Mouse (Mus musculus): ENCODE results near the gene Hint1.
"Not testable (repeated sequence)": the region's sequence is repeated elsewhere in the genome, so short reads cannot be mapped to it uniquely, and the experiment has no call there.

Hint1 gene

GRCm38 (mm10) chr11:54896646-54897045 lies 30.5 kb downstream of the Hint1 start:
- not testable (repeated sequence) for DNase-seq

GRCm38 (mm10) chr11:54897470-54897869 lies 31.3 kb downstream of the Hint1 start:
- peak; percentile 84 for DNase-seq

DNA sequence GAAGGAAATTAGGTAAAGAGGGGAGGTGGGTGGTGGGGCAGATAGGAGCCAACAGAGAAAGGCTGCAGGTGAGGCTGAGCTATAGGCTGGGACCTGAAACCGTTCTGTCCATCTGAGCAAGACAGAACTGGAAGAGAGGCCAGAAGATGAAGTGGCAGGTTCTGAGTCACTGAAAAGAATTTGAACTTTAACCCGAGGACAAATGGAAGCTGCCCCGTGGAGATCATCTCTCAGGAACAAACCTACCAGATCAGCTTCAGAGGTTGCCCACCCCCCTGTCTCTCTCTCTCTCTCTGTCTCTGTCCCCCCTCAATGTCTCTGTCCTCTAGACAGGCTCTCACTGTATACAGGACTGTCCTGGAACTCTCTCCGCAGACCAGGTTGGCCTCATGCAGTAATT lies 33.5 kb downstream of the Hint1 start:
- DNase-seq, result peak; percentile 38

- DNase-seq, result peak; percentile 91
These were observed 36.4 kb downstream of the Hint1 start, which contains the start of gene Gpx3 for GRCm38 (mm10) chr11:54902333-54903323. TSS of gene Gpx3 (plus strand) at chr11:54902453.

GRCm38 (mm10) chr11:54903339-54903738 lies 37.2 kb downstream of the Hint1 start:
- DNase-seq, result no peak

DNA sequence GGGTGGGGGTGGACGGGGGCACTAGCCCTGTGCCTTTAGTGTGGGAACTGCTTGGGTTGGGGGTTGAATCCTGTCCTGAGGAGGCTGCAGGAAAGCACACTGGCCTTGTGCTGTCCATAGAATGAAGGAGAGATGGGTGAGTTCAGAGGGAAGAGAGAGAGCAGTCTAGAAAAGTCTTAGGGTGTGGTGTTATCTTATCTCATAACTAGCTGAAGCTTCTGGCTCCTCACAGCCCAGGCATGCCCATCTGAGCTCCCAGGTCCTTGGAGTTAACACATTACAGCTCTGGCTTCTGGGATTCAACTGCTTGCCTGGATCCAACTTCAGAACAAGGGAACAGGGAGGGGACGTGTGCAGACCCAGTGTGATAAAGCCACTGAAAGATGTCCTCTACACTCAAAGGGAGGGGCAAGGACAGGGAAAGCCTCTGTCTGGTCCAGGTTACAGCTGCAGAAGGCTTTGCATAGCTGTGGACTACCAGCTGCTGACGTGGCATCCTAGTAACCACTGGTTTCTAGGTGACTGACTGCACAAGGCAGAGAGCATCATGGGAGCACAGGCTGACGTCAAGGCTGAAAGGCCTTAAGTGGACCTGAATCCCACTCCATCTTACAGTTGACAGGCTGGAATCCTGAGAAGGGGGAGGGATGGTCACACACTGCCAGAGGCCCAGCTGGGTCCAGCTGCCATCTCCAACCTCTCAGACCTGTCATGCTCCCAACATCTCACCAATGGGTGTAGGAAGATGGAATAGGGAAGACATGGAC lies 37.9 kb downstream of the Hint1 start:
- peak; percentile 67 for DNase-seq

GRCm38 (mm10) chr11:54905086-54905485 lies 38.9 kb downstream of the Hint1 start:
- DNase-seq, result no peak

- peak; percentile 69 for DNase-seq
These were observed 39.7 kb downstream of the Hint1 start for GRCm38 (mm10) chr11:54905931-54906330.

GRCm38 (mm10) chr11:54906466-54906865 lies 40.3 kb downstream of the Hint1 start:
- no peak for DNase-seq

DNA sequence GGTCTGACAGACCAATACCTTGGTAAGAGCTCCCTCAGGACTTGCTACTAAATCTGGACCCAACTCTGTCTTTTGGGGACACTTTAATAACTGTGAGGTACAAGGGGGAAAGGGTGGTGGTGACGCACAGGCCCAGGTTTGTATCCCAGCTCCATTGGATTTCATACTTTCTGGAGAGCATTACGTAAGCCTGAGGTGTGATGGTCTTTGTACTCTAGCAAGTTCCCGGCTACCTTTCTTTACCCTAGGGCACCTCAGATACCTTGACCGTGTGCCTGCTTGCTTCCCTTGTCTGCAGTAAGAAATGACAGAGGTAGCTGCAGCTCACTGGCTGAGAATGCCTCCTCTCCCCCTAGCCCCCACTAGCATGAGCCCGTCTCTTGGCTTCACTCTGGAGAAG lies 41.1 kb downstream of the Hint1 start:
- DNase-seq, result no peak

GRCm38 (mm10) chr11:54909273-54909672 lies 43.1 kb downstream of the Hint1 start:
- DNase-seq, result no peak

GRCm38 (mm10) chr11:54910081-54910665 lies 44.0 kb downstream of the Hint1 start:
- peak; percentile 23 for DNase-seq

GRCm38 (mm10) chr11:54911201-54911600 lies 45.0 kb downstream of the Hint1 start:
- peak; percentile 60 for DNase-seq

DNA sequence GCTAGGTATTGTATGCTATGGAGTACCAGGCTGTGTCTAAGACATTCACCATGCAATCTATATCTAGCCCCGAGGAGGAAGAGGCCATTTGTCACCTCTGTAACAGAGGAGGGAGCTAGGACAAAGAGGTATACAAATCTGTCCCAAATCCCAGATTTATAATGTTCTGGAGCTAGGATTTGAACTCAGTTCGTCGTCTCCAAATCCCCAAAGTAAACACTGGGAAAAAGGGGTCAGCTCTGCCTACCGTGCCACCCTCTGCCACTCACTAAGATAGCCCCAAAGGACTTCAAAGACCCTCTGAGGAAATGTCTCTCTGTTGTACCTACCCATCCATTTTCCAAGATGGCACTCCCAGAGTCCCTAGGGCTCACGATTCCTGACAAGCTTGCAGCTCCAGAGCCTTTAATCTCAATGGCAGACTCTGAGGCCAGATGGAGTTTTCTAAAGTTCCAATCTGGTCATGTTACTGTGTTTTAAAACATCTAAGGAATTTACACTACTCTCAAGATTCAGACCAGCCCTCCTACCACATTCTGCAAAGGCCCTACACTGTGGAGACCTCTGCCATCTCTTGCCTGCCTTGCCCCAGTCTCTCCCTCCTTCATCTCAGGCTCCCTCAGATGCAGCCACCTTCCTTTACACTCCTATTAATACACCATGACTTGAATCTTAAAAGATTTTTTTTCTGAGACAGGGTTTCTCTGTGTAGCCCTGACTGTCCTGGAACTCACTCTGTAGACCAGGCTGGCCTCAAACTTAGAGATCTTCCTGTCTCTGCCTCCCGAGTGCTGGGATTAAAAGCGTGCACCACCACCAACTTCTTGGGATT lies 45.7 kb downstream of the Hint1 start:
- no peak for DNase-seq

DNA sequence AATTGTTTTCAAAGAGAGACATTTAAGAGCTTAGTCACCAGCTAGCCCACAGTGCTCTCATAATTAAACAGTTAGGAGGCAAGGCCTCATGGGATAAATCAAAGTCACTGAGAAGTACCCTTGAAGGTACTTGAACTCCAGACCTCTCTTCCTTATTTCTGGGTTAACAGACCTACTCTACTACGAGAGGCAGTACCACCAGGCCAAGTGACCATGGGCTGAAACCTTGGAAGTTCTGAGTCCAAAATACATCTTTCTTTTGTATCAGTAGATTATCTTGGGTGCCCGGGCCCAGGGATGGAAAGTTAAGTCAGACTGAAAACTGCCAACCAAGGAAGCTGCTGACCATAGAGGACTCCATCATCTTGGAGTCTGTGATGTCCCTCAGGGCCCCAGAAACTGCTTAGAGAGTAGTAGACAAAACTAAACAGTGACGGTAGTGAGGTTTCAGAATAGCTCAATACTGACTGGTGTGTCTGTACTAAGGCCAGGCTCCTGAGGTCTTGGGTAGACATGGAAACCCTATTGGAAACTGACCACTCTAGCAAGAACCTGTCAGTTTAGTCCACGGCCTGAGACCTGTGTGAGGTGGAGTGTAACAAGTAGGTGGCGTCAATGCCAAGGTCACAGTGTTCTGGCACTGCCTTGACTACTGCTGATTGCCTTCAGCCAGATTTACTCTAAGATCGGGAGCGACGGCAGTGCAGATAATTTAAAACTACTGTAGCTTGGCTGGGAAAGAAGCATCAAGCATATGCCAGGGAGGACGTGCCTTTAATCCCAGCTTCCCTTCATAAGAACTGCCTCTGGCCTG lies 46.5 kb downstream of the Hint1 start:
- no peak for DNase-seq

DNA sequence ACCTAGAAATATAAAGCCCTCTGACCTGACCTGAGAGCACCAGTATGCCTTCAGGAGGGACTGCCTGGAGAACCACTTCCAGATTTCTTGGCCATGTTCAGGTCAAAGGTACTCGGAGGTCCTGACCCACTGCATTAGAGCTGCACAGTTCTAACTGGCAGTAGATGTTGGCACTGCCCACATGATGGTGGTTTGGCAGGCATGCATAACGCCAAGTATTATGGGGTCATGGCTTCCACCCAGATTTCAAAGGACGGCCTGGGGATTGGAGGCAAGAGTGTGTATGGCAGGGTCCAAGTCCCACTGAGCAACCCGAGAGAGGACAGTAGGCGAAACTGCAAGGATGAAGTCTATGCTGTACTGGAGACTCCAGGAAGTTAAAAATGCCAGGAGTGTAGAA lies 47.7 kb downstream of the Hint1 start:
- no peak for DNase-seq

DNA sequence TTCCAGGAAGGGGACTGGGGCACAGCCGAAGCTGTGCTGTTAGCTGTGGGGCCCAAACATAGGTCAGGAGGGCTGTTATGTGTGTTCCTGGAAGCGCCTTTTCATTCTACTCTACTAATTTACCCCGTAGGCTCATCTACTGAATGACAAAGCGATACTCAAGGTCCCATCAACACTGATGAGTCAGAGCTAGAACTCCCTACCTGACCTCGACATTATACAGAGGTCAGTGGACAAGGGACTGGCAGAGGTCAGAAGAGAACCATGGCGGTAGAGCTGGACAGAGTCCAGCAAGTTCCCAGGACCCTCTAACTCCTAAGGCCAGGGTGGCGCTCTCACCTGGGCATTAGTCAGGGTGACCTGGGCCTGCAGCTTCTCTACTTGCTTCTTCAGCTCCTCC lies 51.3 kb downstream of the Hint1 start:
- DNase-seq, result no peak

- no peak for DNase-seq
These were observed 52.1 kb downstream of the Hint1 start for GRCm38 (mm10) chr11:54918273-54918672.

All from kidney, postnatal 14 days (tissue).